Mouse (Mus musculus) liver, postnatal 0 days (tissue): ENCODE results near the gene Usp31. TPM values are rescaled to one million over a fixed set of nuclear protein-coding genes. Genes with fewer than 3 reads are reported as not detected.

Experiments used
- ATAC-seq: fragments of 200-750 bp; cut with Nextera tagmentation; 2 replicates; pipeline ENCODE4 v1.8.0; 2017; ENCODE audit warnings: mild to moderate bottlenecking, moderate library complexity
- DNase-seq: peaks from one replicate; pipeline ENCODE4 v3.0.0-alpha.2; 2016
- H3K27ac ChIP-seq: fragments of 300-500 bp; sonication (generic); 2 replicates; pipeline ENCODE4 v1.5.1; 2014; ENCODE audit warnings: antibody characterized with exemption, moderate library complexity, mild to moderate bottlenecking, low read depth
- H3K27me3 ChIP-seq: fragments of 300-500 bp; sonication (generic); 2 replicates; pipeline ENCODE4 v1.6.1; 2014; ENCODE audit warnings: low read length, control low read depth, mixed read lengths; ENCODE audit not compliant: insufficient read depth
- H3K36me3 ChIP-seq: fragments of 300-500 bp; sonication (generic); replicated peaks from 2 replicates; pipeline ENCODE4 v1.6.1; 2014; ENCODE audit warnings: mild to moderate bottlenecking, control low read depth, low read length, moderate library complexity, mixed read lengths; ENCODE audit not compliant: insufficient read depth
- H3K4me1 ChIP-seq: fragments of 300-500 bp; sonication (generic); 2 replicates; pipeline ENCODE4 v1.6.1; 2014; ENCODE audit warnings: antibody characterized with exemption, mild to moderate bottlenecking, control low read depth; ENCODE audit not compliant: insufficient read depth
- H3K4me2 ChIP-seq: fragments of 300-500 bp; sonication (generic); 2 replicates; pipeline ENCODE4 v1.6.1; 2014; ENCODE audit warnings: low read depth, mild to moderate bottlenecking, low read length, moderate library complexity, mixed read lengths
- H3K4me3 ChIP-seq: fragments of 300-500 bp; sonication (generic); 2 replicates; pipeline ENCODE4 v1.5.1; 2014; ENCODE audit warnings: low read depth, low read length
- H3K9ac ChIP-seq: fragments of 300-500 bp; sonication (generic); replicated peaks from 2 replicates; pipeline ENCODE4 v1.6.1; 2014; ENCODE audit warnings: mild to moderate bottlenecking, moderate library complexity
- H3K9me3 ChIP-seq: fragments of 300-500 bp; sonication (generic); 2 replicates; pipeline ENCODE4 v1.6.1; 2016; ENCODE audit warnings: mild to moderate bottlenecking, control low read depth, low read length, mixed read lengths
- CTCF ChIP-seq: sonication (generic); IDR thresholded peaks from 2 replicates; pipeline ENCODE4 v1.5.1; 2016; ENCODE audit warnings: antibody characterized with exemption, low read depth
- EP300 ChIP-seq: IDR thresholded peaks from 2 replicates; pipeline ENCODE4 v1.6.1; 2016; ENCODE audit warnings: antibody characterized with exemption, low read depth, mild to moderate bottlenecking
- WGBS: fragments of 180-500 bp; shearing (Covaris S2); extraction: QIAGEN DNeasy Blood & Tissue Kit; methylation state at CpG from one replicate; pipeline ENCODE4 v1.1.7; 2014; ENCODE audit not compliant: insufficient replicate concordance; 5-methylcytosine and 5-hydroxymethylcytosine counted together
- polyA plus RNA-seq: library from polyadenylated mRNA; unstranded; fragments of >200 nt; fragmentation: Nextera tagmentation; extraction: Ambion mirVana; gene quantifications from 2 replicates; pipeline ENCODE4 v1.2.1, GENCODE M21; 2015

Usp31 gene
- polyA plus RNA-seq, 1 experiment from 2014 or later, result 0.46 TPM

DNA sequence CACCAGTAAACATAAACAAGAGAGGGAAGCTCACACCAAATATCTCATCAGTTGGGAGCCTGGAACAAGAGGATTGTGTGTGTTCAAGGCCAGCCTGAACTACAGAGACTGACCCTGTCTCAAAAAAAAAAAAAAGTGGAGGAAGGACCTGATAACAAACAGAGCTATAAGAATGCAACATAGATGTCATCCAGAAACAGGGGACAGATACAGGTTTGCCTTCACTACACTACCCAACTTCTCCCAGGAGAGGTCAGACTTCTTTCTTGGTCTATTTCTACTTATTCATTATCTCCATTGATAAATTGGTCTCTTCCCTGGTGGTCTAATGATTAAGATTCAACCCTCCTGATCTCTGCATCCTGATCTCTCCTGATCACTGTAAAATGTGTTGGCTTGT lies 25.9 kb downstream of the Usp31 start:
- Histone ChIP-seq H3K9me3 (no peaks in the 10 kb centered on the region), H3K4me2 (no peak overlapping the region), H3K27ac (no peak overlapping the region), H3K4me1 (peaks cover 3% of the 10 kb centered on the region; the same call in 1 of the 2 replicates), H3K9ac (no peak overlapping the region), H3K4me3 (no peak overlapping the region), H3K27me3 (no peaks in the 10 kb centered on the region), H3K36me3 (0 out of 2 replicates have a peak, but pooled peaks cover 5% of the 10 kb centered on the region)
- ATAC-seq (no peak), DNase-seq (no peak)
- no peak for TF ChIP-seq CTCF
- TF ChIP-seq EP300, result no peak

- H3K36me3 ChIP-seq, result peaks cover 21% of the 10 kb centered on the region; the same call in 1 of the 2 replicates
- 63% methylated on average over 4 of the region's 4 CpGs for WGBS
- TF ChIP-seq CTCF, result no peak
- TF ChIP-seq EP300, result no peak
- no peaks in the 10 kb centered on the region for H3K27me3 ChIP-seq
- no peaks in the 10 kb centered on the region for H3K9me3 ChIP-seq
- no peak overlapping the region for H3K27ac ChIP-seq
- H3K4me1 ChIP-seq, result peaks cover 3% of the 10 kb centered on the region; the same call in 1 of the 2 replicates
- DNase-seq (peak; percentile 19), ATAC-seq (peak; percentile 74)
- H3K4me3 ChIP-seq, result no peak overlapping the region
- H3K4me2 ChIP-seq, result no peak overlapping the region
- no peak overlapping the region for H3K9ac ChIP-seq
Measured at GRCm38 (mm10) chr7:121677105-121677753, 29.8 kb downstream of the Usp31 start.

DNA sequence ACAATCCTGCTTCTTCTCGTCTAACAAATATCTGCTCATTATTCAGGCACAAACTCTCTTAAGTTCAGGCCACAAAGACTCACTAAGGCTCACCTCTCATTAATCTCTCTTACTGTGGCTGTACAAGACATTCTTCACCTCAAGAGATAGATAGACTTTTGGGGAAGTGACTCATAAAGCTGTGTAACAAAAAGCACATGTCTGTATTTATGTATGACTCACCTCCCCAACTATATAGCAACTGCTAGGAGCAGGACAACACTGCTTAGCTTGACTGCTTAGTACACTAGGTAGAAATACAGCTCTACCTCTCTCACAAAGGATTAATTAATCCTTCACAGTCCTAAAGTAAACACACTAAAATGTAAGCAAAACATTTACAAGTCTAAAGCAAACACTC lies 46.3 kb downstream of the Usp31 start:
- Histone ChIP-seq H3K9ac (no peak overlapping the region), H3K27me3 (no peaks in the 10 kb centered on the region), H3K4me2 (no peak overlapping the region), H3K36me3 (peaks cover 30% of the 10 kb centered on the region), H3K27ac (no peak overlapping the region), H3K4me1 (no peaks in the 10 kb centered on the region), H3K4me3 (no peak overlapping the region), H3K9me3 (no peaks in the 10 kb centered on the region)
- WGBS, result 66% methylated on average over 1 of the region's 1 CpGs
- ATAC-seq, result no peak
- TF ChIP-seq CTCF (no peak), EP300 (no peak)
- no peak for DNase-seq

DNA sequence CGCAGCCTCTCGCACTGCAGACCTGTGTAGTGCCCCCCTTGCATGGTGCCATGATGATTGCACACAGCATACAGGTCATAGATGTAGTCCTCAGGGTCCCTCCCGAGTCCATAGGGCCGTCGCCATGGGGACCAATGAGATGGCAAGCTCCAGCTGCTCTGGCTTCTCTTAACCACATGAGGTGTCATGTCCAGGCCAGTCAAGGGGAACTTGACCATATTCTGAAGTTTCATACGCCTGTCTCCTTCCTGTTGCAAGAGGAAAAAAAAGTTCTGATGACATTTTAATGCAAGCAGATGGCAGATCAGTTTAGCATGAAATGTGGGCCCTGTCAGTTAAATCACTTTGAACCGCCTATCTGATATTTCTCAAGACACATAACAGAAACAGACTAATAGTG lies 48.2 kb downstream of the Usp31 start:
- Histone ChIP-seq H3K9me3 (no peaks in the 10 kb centered on the region), H3K4me1 (no peaks in the 10 kb centered on the region), H3K27me3 (no peaks in the 10 kb centered on the region), H3K36me3 (peaks cover 29% of the 10 kb centered on the region), H3K27ac (no peak overlapping the region), H3K9ac (no peak overlapping the region), H3K4me3 (no peak overlapping the region), H3K4me2 (no peak overlapping the region)
- DNase-seq (no peak), ATAC-seq (no peak)
- WGBS, result 83% methylated on average over 7 of the region's 7 CpGs
- TF ChIP-seq CTCF (no peak), EP300 (no peak)

GRCm38 (mm10) chr7:121654675-121655074 lies 52.4 kb downstream of the Usp31 start:
- TF ChIP-seq CTCF (no peak), EP300 (no peak)
- H3K4me2 ChIP-seq, result no peak overlapping the region
- H3K27me3 ChIP-seq, result no peaks in the 10 kb centered on the region
- H3K9me3 ChIP-seq, result no peaks in the 10 kb centered on the region
- H3K36me3 ChIP-seq, result peaks cover 23% of the 10 kb centered on the region
- no peaks in the 10 kb centered on the region for H3K4me1 ChIP-seq
- H3K27ac ChIP-seq, result no peak overlapping the region
- no peak for DNase-seq
- ATAC-seq, result no peak
- WGBS, result 81% methylated on average over 2 of the region's 2 CpGs
- no peak overlapping the region for H3K9ac ChIP-seq
- no peak overlapping the region for H3K4me3 ChIP-seq

DNA sequence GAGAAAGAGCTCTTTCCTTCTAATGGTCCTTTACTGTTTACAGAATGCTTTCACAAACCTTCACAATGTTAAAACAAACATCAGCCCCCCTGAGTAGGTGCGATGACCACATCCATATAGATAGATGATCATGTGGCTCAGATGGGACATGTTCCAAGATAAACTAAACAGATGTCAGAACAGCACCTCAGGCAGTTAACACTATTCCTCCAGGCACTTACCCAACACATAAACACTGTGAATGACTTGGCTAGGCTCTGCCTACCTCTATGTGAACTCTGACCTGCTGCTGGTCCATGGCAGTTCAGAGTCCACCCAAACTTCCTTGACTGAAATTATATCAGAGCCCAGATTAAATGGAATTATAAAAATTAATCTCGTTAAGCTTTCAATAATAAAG lies 54.4 kb downstream of the Usp31 start:
- Histone ChIP-seq H3K4me2 (no peak overlapping the region), H3K9me3 (no peaks in the 10 kb centered on the region), H3K9ac (no peak overlapping the region), H3K27me3 (no peaks in the 10 kb centered on the region), H3K4me3 (no peak overlapping the region), H3K27ac (no peak overlapping the region), H3K36me3 (peaks cover 25% of the 10 kb centered on the region), H3K4me1 (no peaks in the 10 kb centered on the region)
- no peak for DNase-seq
- ATAC-seq, result peak; percentile 76
- 75% methylated on average over 2 of the region's 2 CpGs for WGBS
- TF ChIP-seq CTCF, result no peak
- TF ChIP-seq EP300, result no peak
